Mouse (Mus musculus) neural tube, embryonic 14.5 days (tissue): ENCODE data around the gene Olfr1255. TPM values are rescaled to one million over a fixed set of nuclear protein-coding genes. Genes with fewer than 3 reads are reported as not detected.

ENCODE experiments used
- polyA plus RNA-seq: library from polyadenylated mRNA; unstranded; fragments of >200 nt; fragmentation: Nextera tagmentation; extraction: Ambion mirVana; gene quantifications from 2 replicates; pipeline ENCODE4 v1.2.1, GENCODE M21; 2014

Gene Olfr1255
- polyA plus RNA-seq, 1 experiment from 2014 or later: not detected

Other genes with a start within 250 kb of the Olfr1255 start
- gene Olfr1245, start 233.6 kb upstream of the Olfr1255 start, polyA plus RNA-seq: not detected in 2 replicates
- gene Olfr1246, start 218.9 kb upstream of the Olfr1255 start, polyA plus RNA-seq: not detected in 2 replicates
- not detected in 2 replicates for gene Olfr1247, start 197.9 kb upstream of the Olfr1255 start, polyA plus RNA-seq
- gene Olfr1248, start 193.8 kb upstream of the Olfr1255 start, polyA plus RNA-seq: not detected in 2 replicates
- not detected in 2 replicates for gene Olfr1249, start 177.1 kb upstream of the Olfr1255 start, polyA plus RNA-seq
- not detected in 2 replicates for gene Olfr1250, start 150.6 kb upstream of the Olfr1255 start, polyA plus RNA-seq
- not detected in 2 replicates for gene Olfr1251, start 140.1 kb upstream of the Olfr1255 start, polyA plus RNA-seq
- not detected in 2 replicates for gene Olfr1252, start 87.0 kb upstream of the Olfr1255 start, polyA plus RNA-seq
- not detected in 2 replicates for gene Olfr1253, start 55.0 kb upstream of the Olfr1255 start, polyA plus RNA-seq
- not detected in 2 replicates for gene Olfr1254, start 18.4 kb upstream of the Olfr1255 start, polyA plus RNA-seq
- gene Olfr1256, start 29.5 kb downstream of the Olfr1255 start, polyA plus RNA-seq: not detected in 2 replicates
- gene Olfr48, start 36.2 kb downstream of the Olfr1255 start, polyA plus RNA-seq: not detected in 2 replicates
- gene Olfr1257, start 66.4 kb downstream of the Olfr1255 start, polyA plus RNA-seq: not detected in 2 replicates
- gene Olfr1258, start 115.3 kb downstream of the Olfr1255 start, polyA plus RNA-seq: not detected in 2 replicates
- not detected in 2 replicates for gene Olfr1259, start 136.6 kb downstream of the Olfr1255 start, polyA plus RNA-seq
- gene Olfr1260, start 162.3 kb downstream of the Olfr1255 start, polyA plus RNA-seq: 0.47 TPM in 1 of 2 replicates, not detected in the other
- not detected in 2 replicates for gene Olfr1261, start 179.2 kb downstream of the Olfr1255 start, polyA plus RNA-seq
- not detected in 2 replicates for gene Olfr1262, start 188.1 kb downstream of the Olfr1255 start, polyA plus RNA-seq
- gene Olfr1263, start 200.1 kb downstream of the Olfr1255 start, polyA plus RNA-seq: not detected in 2 replicates
- gene Olfr1264, start 213.5 kb downstream of the Olfr1255 start, polyA plus RNA-seq: not detected in 2 replicates
- gene Olfr1265, start 223.3 kb downstream of the Olfr1255 start, polyA plus RNA-seq: not detected in 2 replicates